Mouse (Mus musculus): ENCODE data around the gene Gspt2. TPM values are rescaled to one million over a fixed set of nuclear protein-coding genes. Genes with fewer than 3 reads are reported as not detected.
A peak's percentile ranks its signal among the peaks of the same experiment; 100 is the strongest.
"Not testable (repeated sequence)": the region's sequence is repeated elsewhere in the genome, so short reads cannot be mapped to it uniquely, and the experiment has no call there.

Gene Gspt2
- 1.2 and 2.6 TPM in 2 replicates for polyA plus RNA-seq (2012; ENCODE audit: insufficient read depth, low replicate concordance)

- H3K9me3 ChIP-seq = peaks cover 6% of the 10 kb centered on the region; the same call in 1 of the 2 replicates
- no peak for TF ChIP-seq GATA1 (IDR thresholded peaks at IDR 0.05; ENCODE audit: borderline replicate concordance, low read length)
- no peak for TF ChIP-seq FLI1 (IDR thresholded peaks at IDR 0.05; ENCODE audit: low read length)
- peaks cover 10% of the 10 kb centered on the region; the same call in 1 of the 2 replicates for H3K4me1 ChIP-seq
- no peaks in the 10 kb centered on the region for H3K36me3 ChIP-seq (replicated peaks; ENCODE audit: low read length)
- H3K4me3 ChIP-seq (replicated peaks) = peak within 1 kb of the TSS; percentile 92
- H3K27me3 ChIP-seq (replicated peaks) = peaks cover 34% of the 10 kb centered on the region
Measured at GRCm38 (mm10) chrX:94635961-94636563, at the start of gene Gspt2. Gene Gspt2, plus strand, starts transcription at chrX:94636069.

- Histone ChIP-seq H3K4me1 (no peaks in the 10 kb centered on the region), H3K9me3 (no peaks in the 10 kb centered on the region), H3K36me3 (replicated peaks; ENCODE audit: low read length) (no peaks in the 10 kb centered on the region), H3K27me3 (replicated peaks) (peaks cover 15% of the 10 kb centered on the region), H3K4me3 (replicated peaks) (peak overlapping the region; percentile 23)
- TF ChIP-seq GATA1 (IDR thresholded peaks at IDR 0.05; ENCODE audit: borderline replicate concordance, low read length) = no peak
- no peak for TF ChIP-seq FLI1 (IDR thresholded peaks at IDR 0.05; ENCODE audit: low read length)
Measured at GRCm38 (mm10) chrX:94624835-94625803, 10.8 kb upstream of the Gspt2 start.

- Histone ChIP-seq H3K4me3 (replicated peaks) (peak overlapping the region; percentile 92), H3K27me3 (replicated peaks) (peaks cover 34% of the 10 kb centered on the region), H3K4me1 (peaks cover 10% of the 10 kb centered on the region; the same call in 1 of the 2 replicates), H3K36me3 (replicated peaks; ENCODE audit: low read length) (no peaks in the 10 kb centered on the region), H3K9me3 (peaks cover 6% of the 10 kb centered on the region; the same call in 1 of the 2 replicates)
- no peak for TF ChIP-seq GATA1 (IDR thresholded peaks at IDR 0.05; ENCODE audit: borderline replicate concordance, low read length)
- TF ChIP-seq FLI1 (IDR thresholded peaks at IDR 0.05; ENCODE audit: low read length) = no peak
Measured at GRCm38 (mm10) chrX:94636911-94637310, 1.0 kb downstream of the Gspt2 start.

GRCm38 (mm10) chrX:94648541-94648940 lies 12.7 kb downstream of the Gspt2 start:
- Histone ChIP-seq H3K27me3 (replicated peaks) (peaks cover 7% of the 10 kb centered on the region), H3K9me3 (no peaks in the 10 kb centered on the region), H3K36me3 (replicated peaks; ENCODE audit: low read length) (no peaks in the 10 kb centered on the region), H3K4me3 (replicated peaks) (no peak overlapping the region), H3K4me1 (no peaks in the 10 kb centered on the region)
- TF ChIP-seq FLI1 (IDR thresholded peaks at IDR 0.05; ENCODE audit: low read length) (no peak), GATA1 (IDR thresholded peaks at IDR 0.05; ENCODE audit: borderline replicate concordance, low read length) (no peak)

GRCm38 (mm10) chrX:94657734-94658133 lies 21.9 kb downstream of the Gspt2 start:
- H3K36me3 ChIP-seq (replicated peaks; ENCODE audit: low read length) = no peaks in the 10 kb centered on the region
- H3K9me3 ChIP-seq = no peaks in the 10 kb centered on the region
- TF ChIP-seq FLI1 (IDR thresholded peaks at IDR 0.05; ENCODE audit: low read length) (no peak), GATA1 (IDR thresholded peaks at IDR 0.05; ENCODE audit: borderline replicate concordance, low read length) (no peak)
- H3K4me1 ChIP-seq = no peaks in the 10 kb centered on the region
- H3K4me3 ChIP-seq (replicated peaks) = no peak overlapping the region
- peaks cover 20% of the 10 kb centered on the region for H3K27me3 ChIP-seq (replicated peaks)

GRCm38 (mm10) chrX:94670814-94671213 lies 34.9 kb downstream of the Gspt2 start:
- Histone ChIP-seq H3K9me3 (no peaks in the 10 kb centered on the region), H3K4me1 (0 out of 2 replicates have a peak, but pooled peaks cover 3% of the 10 kb centered on the region), H3K36me3 (replicated peaks; ENCODE audit: low read length) (no peaks in the 10 kb centered on the region), H3K4me3 (replicated peaks) (no peak overlapping the region), H3K27me3 (replicated peaks) (peaks cover 4% of the 10 kb centered on the region)
- TF ChIP-seq GATA1 (IDR thresholded peaks at IDR 0.05; ENCODE audit: borderline replicate concordance, low read length) = no peak
- no peak for TF ChIP-seq FLI1 (IDR thresholded peaks at IDR 0.05; ENCODE audit: low read length)

GRCm38 (mm10) chrX:94674977-94675376 lies 39.1 kb downstream of the Gspt2 start:
- H3K4me3 ChIP-seq (replicated peaks) = no peak overlapping the region
- H3K36me3 ChIP-seq (replicated peaks; ENCODE audit: low read length) = no peaks in the 10 kb centered on the region
- H3K27me3 ChIP-seq (replicated peaks) = peaks cover 2% of the 10 kb centered on the region
- H3K4me1 ChIP-seq = 0 out of 2 replicates have a peak, but pooled peaks cover 3% of the 10 kb centered on the region
- no peak for TF ChIP-seq FLI1 (IDR thresholded peaks at IDR 0.05; ENCODE audit: low read length)
- no peak for TF ChIP-seq GATA1 (IDR thresholded peaks at IDR 0.05; ENCODE audit: borderline replicate concordance, low read length)
- H3K9me3 ChIP-seq = no peaks in the 10 kb centered on the region

GRCm38 (mm10) chrX:94681581-94681980 lies 45.7 kb downstream of the Gspt2 start:
- not testable (repeated sequence) for H3K36me3 ChIP-seq (replicated peaks; ENCODE audit: low read length); H3K9me3 ChIP-seq; H3K4me3 ChIP-seq (replicated peaks); H3K4me1 ChIP-seq; H3K27me3 ChIP-seq (replicated peaks)

- not testable (repeated sequence) for H3K4me3 ChIP-seq (replicated peaks); H3K36me3 ChIP-seq (replicated peaks; ENCODE audit: low read length); H3K27me3 ChIP-seq (replicated peaks); H3K4me1 ChIP-seq; H3K9me3 ChIP-seq
Measured at GRCm38 (mm10) chrX:94689593-94689992, 53.7 kb downstream of the Gspt2 start.

Other genes starting within 250 kb of the Gspt2 start
- 4.3 and 5.2 TPM in 2 replicates for gene Maged1, start 93.9 kb upstream of the Gspt2 start, polyA plus RNA-seq (2012; ENCODE audit: insufficient read depth, low replicate concordance)
- 0.07 TPM in 1 of 2 replicates, not detected in the other for gene Zxdb, start 88.5 kb downstream of the Gspt2 start, polyA plus RNA-seq (2012; ENCODE audit: insufficient read depth, low replicate concordance)

Measured in megakaryocyte, embryonic 14.5 days (primary cell).